Mouse (Mus musculus) left cerebral cortex, adult 11 months (tissue): ENCODE data around the gene Slc39a5.

Experiments used
- DNase-seq: peaks from one replicate; pipeline ENCODE4 v3.0.0; 2022; ENCODE audit warnings: low spot score

The Slc39a5 gene

GRCm38 (mm10) chr10:128401056-128401455, at the start of gene Slc39a5:
Gene Slc39a5, minus strand, starts transcription at chr10:128401229.
- DNase-seq: no peak

DNA sequence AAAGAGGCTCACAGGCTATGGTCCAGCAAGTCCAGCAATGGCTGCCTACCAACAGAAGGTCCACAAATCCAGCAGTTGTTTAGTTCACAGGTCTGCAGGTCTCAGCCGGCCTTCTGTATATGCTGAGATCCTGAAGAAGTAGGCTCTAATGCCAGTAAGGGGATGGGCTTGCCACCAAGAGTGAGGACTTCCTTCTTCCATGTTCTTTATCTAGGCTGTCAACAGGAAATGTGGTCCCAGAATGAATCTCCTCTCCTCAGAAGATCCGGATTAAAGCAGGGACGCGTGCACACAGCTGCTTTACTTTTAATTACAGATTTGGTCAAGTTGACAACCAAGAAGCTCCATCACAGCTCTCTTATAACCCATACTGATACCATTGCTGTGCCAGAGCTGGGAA, 44.4 kb upstream of the Slc39a5 start:
- DNase-seq: no peak

GRCm38 (mm10) chr10:128444354-128444753, 43.3 kb upstream of the Slc39a5 start:
- DNase-seq: no peak

DNA sequence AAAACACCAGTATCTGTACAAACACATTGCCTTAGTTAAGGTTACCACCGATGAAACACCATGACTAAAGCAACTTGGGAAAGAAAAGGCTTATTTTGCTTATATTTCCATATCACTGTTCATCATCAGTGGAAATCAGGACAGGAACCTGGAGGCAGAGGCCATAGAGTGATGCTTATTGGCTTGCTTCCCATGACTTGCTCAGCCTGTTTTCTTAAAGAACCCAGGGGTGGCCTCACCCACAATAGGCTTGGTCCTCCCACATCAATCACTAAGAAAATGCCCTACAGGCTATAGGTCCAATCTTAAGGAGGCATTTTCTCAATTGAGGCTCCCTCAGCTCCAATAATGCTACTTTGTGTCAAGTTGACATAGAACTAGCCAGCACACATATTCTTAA, 41.7 kb upstream of the Slc39a5 start:
- no peak for DNase-seq

GRCm38 (mm10) chr10:128441324-128442119, 40.5 kb upstream of the Slc39a5 start:
- no peak for DNase-seq

DNA sequence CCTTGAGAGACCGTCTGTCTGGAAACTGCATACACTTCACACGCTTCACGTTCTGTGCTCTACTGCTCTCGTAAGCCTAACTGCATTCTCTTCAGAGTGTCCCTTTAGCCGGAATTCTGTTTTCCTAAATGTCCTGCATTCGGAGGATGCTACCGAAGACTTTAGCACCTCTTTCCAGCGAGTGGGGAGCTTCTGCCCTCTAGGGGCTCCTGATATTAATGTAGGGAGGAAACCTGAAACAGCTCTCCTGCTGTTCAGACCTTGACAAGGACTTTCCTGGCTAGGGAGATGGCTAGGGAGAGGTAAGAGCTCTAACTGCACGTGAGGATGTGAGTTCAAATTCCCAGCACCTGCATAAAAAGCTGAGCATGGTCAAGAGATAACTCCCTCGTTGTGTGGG, 39.4 kb upstream of the Slc39a5 start:
- DNase-seq: no peak

- DNase-seq: peak; percentile 42
These were observed 37.7 kb upstream of the Slc39a5 start for GRCm38 (mm10) chr10:128438675-128439279.

GRCm38 (mm10) chr10:128436376-128436775, 35.3 kb upstream of the Slc39a5 start:
- no peak for DNase-seq

- no peak for DNase-seq
These were observed 34.8 kb upstream of the Slc39a5 start for GRCm38 (mm10) chr10:128435873-128436272.

DNA sequence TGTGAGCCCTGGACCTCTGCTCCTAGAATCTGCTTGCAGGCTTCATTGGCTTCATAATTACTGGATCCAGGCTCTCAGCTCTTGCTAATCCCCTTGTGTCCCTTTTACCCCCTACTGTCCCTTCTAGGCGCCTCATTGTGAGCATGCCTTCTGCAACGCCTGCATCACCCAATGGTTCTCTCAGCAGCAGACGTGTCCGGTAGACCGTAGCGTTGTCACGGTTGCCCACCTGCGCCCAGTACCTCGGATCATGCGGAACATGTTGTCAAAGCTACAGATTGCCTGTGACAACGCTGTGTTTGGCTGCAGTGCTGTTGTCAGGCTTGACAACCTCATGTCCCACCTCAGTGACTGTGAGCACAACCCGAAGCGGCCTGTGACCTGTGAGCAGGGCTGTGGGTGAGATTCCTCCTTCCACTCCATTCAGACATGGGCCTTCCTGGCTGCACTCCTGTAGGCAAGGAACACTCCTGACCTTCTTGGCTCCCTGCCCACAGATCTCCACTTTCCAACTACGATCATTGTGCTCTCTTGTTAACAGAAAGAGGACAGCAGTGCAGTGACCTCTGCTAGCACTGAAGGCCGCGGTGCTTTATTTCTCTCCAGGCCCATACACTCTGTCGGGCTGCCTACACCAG, 34.3 kb upstream of the Slc39a5 start:
- no peak for DNase-seq

GRCm38 (mm10) chr10:128434681-128435080, 33.7 kb upstream of the Slc39a5 start:
- no peak for DNase-seq

- no peak for DNase-seq
These were observed 32.4 kb upstream of the Slc39a5 start for GRCm38 (mm10) chr10:128433417-128433816.

DNA sequence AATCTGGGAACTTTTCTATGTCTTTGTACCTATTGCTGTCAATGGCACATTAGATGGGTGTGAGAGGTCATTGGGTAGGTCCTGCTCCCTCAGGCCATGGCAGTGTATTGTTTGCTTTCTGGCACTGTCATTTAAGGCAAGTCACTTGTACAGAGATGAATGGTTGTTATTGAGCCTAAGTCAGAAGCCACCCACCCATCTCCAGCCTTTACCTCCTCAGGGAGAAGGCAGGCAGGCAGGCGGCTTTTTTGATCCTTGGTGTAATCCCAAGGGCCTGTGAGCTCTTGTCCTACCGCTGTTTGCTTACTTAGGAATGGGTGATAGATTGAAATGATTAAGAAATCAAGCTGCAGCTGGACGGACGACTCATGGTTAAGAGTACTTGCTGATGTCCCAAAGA, 28.4 kb upstream of the Slc39a5 start:
- DNase-seq: no peak

DNA sequence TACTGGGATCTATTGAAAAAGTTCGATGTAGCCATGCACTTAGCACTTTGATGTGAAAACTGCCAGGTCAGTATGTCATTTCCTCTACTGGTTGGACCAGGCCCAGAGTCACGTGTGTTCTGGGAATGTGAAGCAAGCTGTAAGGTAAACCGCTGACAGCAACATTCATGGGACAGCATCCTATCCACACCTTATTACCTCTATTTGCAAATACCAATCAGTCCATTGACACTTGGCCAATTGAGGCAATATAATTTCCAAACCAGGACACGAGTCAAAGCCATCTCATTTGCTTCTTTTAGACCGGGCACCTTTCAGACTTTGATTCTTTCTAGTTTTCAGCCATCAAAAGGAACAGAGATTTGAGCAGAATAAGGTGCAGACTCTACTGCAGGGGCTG, 28.0 kb upstream of the Slc39a5 start:
- no peak for DNase-seq

GRCm38 (mm10) chr10:128425260-128425659, 24.2 kb upstream of the Slc39a5 start:
- no peak for DNase-seq

- no peak for DNase-seq
These were observed 23.6 kb upstream of the Slc39a5 start for GRCm38 (mm10) chr10:128424604-128425003.

DNA sequence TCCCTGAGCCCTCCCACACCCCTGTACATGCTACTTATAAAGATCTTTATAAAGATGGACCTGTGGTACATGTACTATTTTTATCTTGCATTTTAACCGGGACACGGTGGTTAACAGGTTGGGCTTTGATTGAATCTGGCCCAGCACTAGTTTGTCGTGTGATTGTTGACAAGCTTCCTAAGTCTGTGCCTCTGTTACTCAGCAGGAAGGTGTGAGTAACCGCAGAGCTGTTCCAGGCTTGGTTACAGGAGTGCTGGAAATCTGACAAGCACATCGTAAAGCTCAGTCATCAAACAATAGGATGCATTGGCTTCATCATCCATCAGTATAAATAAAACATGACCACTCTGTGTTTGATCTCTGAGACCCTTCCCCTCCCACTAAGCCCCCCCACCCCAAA, 21.4 kb upstream of the Slc39a5 start:
- DNase-seq: no peak

DNA sequence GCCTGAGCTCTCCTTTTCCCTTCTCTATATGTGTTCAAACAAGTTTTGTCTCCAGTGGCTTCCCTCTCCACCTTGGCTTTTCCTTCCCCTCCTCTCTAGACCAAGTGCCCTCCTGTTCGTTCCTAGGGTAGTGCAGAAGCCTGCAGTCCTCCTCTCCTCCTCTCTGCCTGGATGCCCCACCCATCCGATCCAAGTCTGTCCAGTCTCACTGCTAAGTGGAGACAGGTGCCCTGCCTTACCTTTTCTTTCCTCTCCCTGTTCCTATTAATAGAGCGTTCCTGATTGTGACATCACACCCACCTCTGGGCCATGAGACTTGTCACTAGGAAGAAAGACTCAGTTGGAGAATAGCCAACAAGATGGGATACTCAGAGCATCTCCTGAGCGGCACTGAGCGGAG, 13.8 kb upstream of the Slc39a5 start:
- no peak for DNase-seq

DNA sequence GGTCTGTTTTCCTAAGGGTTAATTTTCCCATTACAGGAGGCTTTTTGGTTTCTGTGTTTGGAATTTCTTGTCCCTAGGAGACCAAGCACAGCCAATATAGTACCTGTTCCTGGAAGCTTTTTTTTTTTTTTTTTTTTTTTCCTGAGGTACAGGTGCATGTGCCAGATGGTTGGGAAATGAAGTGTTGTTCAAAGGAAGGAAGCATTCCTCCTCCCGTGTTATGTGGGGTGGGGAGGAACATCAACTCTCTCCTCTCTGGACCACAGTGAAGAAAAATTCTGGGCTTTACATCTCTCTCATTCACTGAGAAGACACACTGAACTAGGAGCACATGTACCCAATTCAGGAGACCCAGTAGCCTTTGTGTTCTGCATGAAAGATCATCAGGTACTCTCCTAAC, 12.0 kb upstream of the Slc39a5 start:
- no peak for DNase-seq

DNA sequence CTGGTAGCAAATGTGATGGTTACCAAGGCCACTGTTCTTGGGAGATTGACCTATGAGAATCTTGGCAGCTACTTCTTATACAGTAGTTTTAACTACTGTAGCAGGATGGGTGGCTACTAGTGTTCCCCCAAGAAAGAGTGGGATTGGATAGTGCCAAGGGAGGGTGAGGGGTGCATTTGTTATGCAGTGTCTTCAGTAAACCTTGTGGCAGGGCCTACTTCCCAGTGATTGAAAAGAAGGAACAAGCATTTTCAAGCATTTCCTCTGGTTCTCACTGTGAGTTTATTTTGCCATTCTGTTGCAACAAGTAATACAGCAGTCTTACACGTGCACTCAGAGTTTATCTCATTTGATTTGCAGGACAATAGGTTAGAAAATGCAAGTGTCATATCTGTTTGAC, 11.5 kb upstream of the Slc39a5 start:
- no peak for DNase-seq

- no peak for DNase-seq
These were observed 11.0 kb upstream of the Slc39a5 start for GRCm38 (mm10) chr10:128412055-128412381.

- DNase-seq: peak; percentile 95
These were observed 10.4 kb upstream of the Slc39a5 start, which contains the start of the genes Nabp2 and Rnf41 for GRCm38 (mm10) chr10:128411211-128412054. Gene Nabp2, minus strand, starts transcription at chr10:128411492. Gene Rnf41, plus strand, starts transcription at chr10:128411657.

- no peak for DNase-seq
These were observed 9.5 kb upstream of the Slc39a5 start for GRCm38 (mm10) chr10:128410560-128410845.
